Comparison of ENCODE assay signal across 8 mouse cellular contexts in the genomic region with DNA sequence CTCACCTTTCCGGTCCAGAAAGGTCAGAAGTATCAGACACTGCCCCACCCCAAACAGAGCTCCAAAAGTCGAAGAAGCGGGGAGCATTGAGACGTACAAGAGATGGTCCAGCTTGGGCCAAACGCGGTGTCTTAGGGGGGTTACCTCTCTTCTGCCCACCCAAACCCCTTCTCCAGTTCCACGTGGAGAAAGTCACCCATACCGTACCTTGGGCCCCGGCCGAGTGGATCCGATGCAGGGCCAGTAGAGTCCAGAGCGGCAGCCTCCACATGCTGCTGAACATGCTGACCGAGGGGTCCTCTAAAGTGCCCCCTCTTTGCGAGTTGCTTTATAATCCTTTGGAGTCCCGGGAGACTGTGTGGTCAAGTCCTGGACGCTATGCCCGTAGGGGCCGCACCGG. TPM values are rescaled to one million over a fixed set of nuclear protein-coding genes. Genes with fewer than 3 reads are reported as not detected.
A peak's percentile ranks its signal among the peaks of the same experiment; 100 is the strongest.
DNase-seq lines count a peak whose midpoint lies in the region; ATAC-seq and TF ChIP-seq lines count a peak whose summit lies in the region.

No protein-coding gene starts in this region.

- H3K4me2 ChIP-seq in heart, embryonic 12.5 days: peak overlapping the region; percentile 86
- H3K4me2 ChIP-seq in hindbrain, embryonic 11.5 days (replicated peaks; ENCODE audit: low read depth, low read length): peak overlapping the region; percentile 100
- peak overlapping the region; percentile 66 for H3K4me2 ChIP-seq in liver, embryonic 16.5 days (ENCODE audit: low read depth, low read length)

- no peak for ATAC-seq in heart, embryonic 12.5 days (ENCODE audit: insufficient number of reproducible peaks, low FRiP score)
- ATAC-seq in hindbrain, embryonic 11.5 days (ENCODE audit: low FRiP score): no peak
- no peak for ATAC-seq in liver, embryonic 16.5 days (ENCODE audit: low read depth)
- ATAC-seq in erythroblast, adult 5-6 weeks (replicated peaks; ENCODE audit: low FRiP score, poor library complexity, severe bottlenecking): no peak
- ATAC-seq in erythroid progenitor cell, adult 5-6 weeks (replicated peaks; ENCODE audit: low FRiP score, poor library complexity, severe bottlenecking): no peak

- H3K4me3 ChIP-seq in heart, embryonic 12.5 days: peak overlapping the region; percentile 66
- peak overlapping the region; percentile 76 for H3K4me3 ChIP-seq in cortical plate, adult 2 months (ENCODE audit: insufficient read depth, low read length)
- peak overlapping the region; percentile 67 for H3K4me3 ChIP-seq in hindbrain, embryonic 11.5 days (ENCODE audit: low read depth, low read length)
- peak overlapping the region; percentile 45 for H3K4me3 ChIP-seq in liver, embryonic 16.5 days (ENCODE audit: low read depth, low read length)

- H3K4me1 ChIP-seq in heart, embryonic 12.5 days (replicated peaks): peaks cover 37% of the 10 kb centered on the region
- no peaks in the 10 kb centered on the region for H3K4me1 ChIP-seq in cortical plate, adult 2 months (ENCODE audit: control insufficient read depth, insufficient read depth, low read length)
- peaks cover 18% of the 10 kb centered on the region for H3K4me1 ChIP-seq in hindbrain, embryonic 11.5 days (replicated peaks; ENCODE audit: control insufficient read depth, insufficient read depth, low read length)
- H3K4me1 ChIP-seq in liver, embryonic 16.5 days (ENCODE audit: control insufficient read depth, low read depth, low read length): no peaks in the 10 kb centered on the region

- peak overlapping the region; percentile 81 for H3K9ac ChIP-seq in heart, embryonic 12.5 days
- peak overlapping the region; percentile 87 for H3K9ac ChIP-seq in hindbrain, embryonic 11.5 days (ENCODE audit: low read depth, low read length)
- no peak overlapping the region for H3K9ac ChIP-seq in liver, embryonic 16.5 days (ENCODE audit: low read depth, low read length)

- H3K27me3 ChIP-seq in heart, embryonic 12.5 days (replicated peaks): peaks cover 38% of the 10 kb centered on the region
- peaks cover 9% of the 10 kb centered on the region for H3K27me3 ChIP-seq in hindbrain, embryonic 11.5 days (ENCODE audit: control insufficient read depth, insufficient read depth, low read length)
- H3K27me3 ChIP-seq in liver, embryonic 16.5 days (ENCODE audit: control insufficient read depth, insufficient read depth, low read depth, low read length): peaks cover 49% of the 10 kb centered on the region

- no peak overlapping the region for H3K27ac ChIP-seq in heart, embryonic 12.5 days (ENCODE audit: poor library complexity, severe bottlenecking)
- no peak overlapping the region for H3K27ac ChIP-seq in cortical plate, adult 2 months (ENCODE audit: insufficient read depth, low read length)
- H3K27ac ChIP-seq in hindbrain, embryonic 11.5 days (ENCODE audit: low read depth, low read length): no peak overlapping the region
- no peak overlapping the region for H3K27ac ChIP-seq in liver, embryonic 16.5 days (ENCODE audit: low read length)

- no peaks in the 10 kb centered on the region for H3K9me3 ChIP-seq in heart, embryonic 12.5 days (replicated peaks)
- H3K9me3 ChIP-seq in hindbrain, embryonic 11.5 days (ENCODE audit: control insufficient read depth, low read length): no peaks in the 10 kb centered on the region
- no peaks in the 10 kb centered on the region for H3K9me3 ChIP-seq in liver, embryonic 16.5 days (replicated peaks; ENCODE audit: control insufficient read depth, low read length)

- no peaks in the 10 kb centered on the region for H3K36me3 ChIP-seq in heart, embryonic 12.5 days
- no peaks in the 10 kb centered on the region for H3K36me3 ChIP-seq in hindbrain, embryonic 11.5 days (ENCODE audit: control insufficient read depth, insufficient read depth, low read length)
- no peaks in the 10 kb centered on the region for H3K36me3 ChIP-seq in liver, embryonic 16.5 days (ENCODE audit: control insufficient read depth, insufficient read depth)

- no peak for TF ChIP-seq POLR2A in cortical plate, adult 2 months (IDR thresholded peaks at IDR 0.05; ENCODE audit: extremely low read depth, insufficient read depth, low read length)

- TF ChIP-seq CTCF in cortical plate, adult 2 months (IDR thresholded peaks at IDR 0.05; ENCODE audit: extremely low read depth, insufficient read depth, low read length): no peak

- no peak for DNase-seq in heart, adult 8-10 months (ENCODE audit: low spot score)
- DNase-seq in hindbrain, embryonic 11.5 days (ENCODE audit: low spot score): peak; percentile 64
- no peak for DNase-seq in right cerebral cortex, adult 2 months (ENCODE audit: low spot score in 2 of 2)

- 2% methylated on average over 19 of the region's 19 CpGs for WGBS in heart, embryonic 12.5 days
- 2% methylated on average over 19 of the region's 19 CpGs for WGBS in hindbrain, embryonic 11.5 days
- WGBS in liver, embryonic 16.5 days (ENCODE audit: insufficient replicate concordance): 5% methylated on average over 19 of the region's 19 CpGs

RNA-seq across cellular contexts. Expression of a gene that starts 1.2 kb away (rescaled TPM):
- polyA plus RNA-seq in heart, embryonic 12.5 days (2016; fragmentation: Nextera tagmentation; extraction: Ambion mirVana): 3.3 and 4.3 TPM in 2 replicates
- total RNA-seq in heart, adult 8-10 months (2022): 1 to 10 TPM in 2 of 4 experiments, under 1 TPM in 2; 0.65 to 2.1 (median 1.3) TPM
- polyA plus RNA-seq in cortical plate, adult 2 months (2012; rRNA removed): 6.5 and 7.4 TPM in 2 replicates
- 2.9 and 4.2 TPM in 2 replicates for polyA plus RNA-seq in hindbrain, embryonic 11.5 days (2014; fragmentation: Nextera tagmentation; extraction: Ambion mirVana)
- polyA plus RNA-seq in liver, embryonic 16.5 days (2015; fragmentation: Nextera tagmentation; extraction: Ambion mirVana): 0.08 and 0.35 TPM in 2 replicates
- not detected in 2 replicates for total RNA-seq in erythroblast, adult 5-6 weeks (2015; ENCODE audit: low replicate concordance)
- not detected in 2 replicates for total RNA-seq in erythroblast, adult 5-6 weeks (2017; ENCODE audit: low replicate concordance)
- not detected in 2 replicates for total RNA-seq in erythroid progenitor cell, adult 5-6 weeks (2015; ENCODE audit: low replicate concordance)
- 0.15 and 0.26 TPM in 2 replicates for total RNA-seq in erythroid progenitor cell, adult 5-6 weeks (2017; ENCODE audit: low replicate concordance)
